Mouse (Mus musculus) liver, embryonic 11.5 days (tissue): Measurements from ENCODE around the gene Dpp4. TPM values are rescaled to one million over a fixed set of nuclear protein-coding genes. Genes with fewer than 3 reads are reported as not detected.

Source experiments
- ATAC-seq: fragments of 200-750 bp; cut with Nextera tagmentation; replicated peaks from 2 replicates; pipeline ENCODE4 v1.8.0; 2017; ENCODE audit warnings: moderate number of reproducible peaks, mild to moderate bottlenecking, moderate TSS enrichment, moderate library complexity; ENCODE audit not compliant: low FRiP score
- DNase-seq: peaks from one replicate; pipeline ENCODE4 v3.0.0-alpha.2; 2017; ENCODE audit warnings: low spot score
- H3K27ac ChIP-seq: fragments of 300-500 bp; sonication (generic); 2 replicates; pipeline ENCODE4 v1.5.1; 2014; ENCODE audit warnings: mild to moderate bottlenecking, low read depth, low read length, control low read depth
- H3K27me3 ChIP-seq: fragments of 300-500 bp; sonication (generic); replicated peaks from 2 replicates; pipeline ENCODE4 v1.6.1; 2014; ENCODE audit warnings: low read length, mixed read lengths; ENCODE audit not compliant: control insufficient read depth, insufficient read depth
- H3K36me3 ChIP-seq: fragments of 300-500 bp; sonication (generic); 2 replicates; pipeline ENCODE4 v1.6.1; 2014; ENCODE audit warnings: mild to moderate bottlenecking, low read length, moderate library complexity, mixed read lengths; ENCODE audit not compliant: control insufficient read depth, insufficient read depth
- H3K4me1 ChIP-seq: fragments of 300-500 bp; sonication (generic); replicated peaks from 2 replicates; pipeline ENCODE4 v1.6.1; 2014; ENCODE audit warnings: low read length, mixed read lengths; ENCODE audit not compliant: control insufficient read depth, insufficient read depth
- H3K4me2 ChIP-seq: fragments of 300-500 bp; sonication (generic); 2 replicates; pipeline ENCODE4 v1.6.1; 2014; ENCODE audit warnings: mild to moderate bottlenecking, control low read depth, moderate library complexity
- H3K4me3 ChIP-seq: fragments of 300-500 bp; sonication (generic); 2 replicates; pipeline ENCODE4 v1.5.1; 2014; ENCODE audit warnings: low read depth, low read length, control low read depth
- H3K9ac ChIP-seq: fragments of 300-500 bp; sonication (generic); 2 replicates; pipeline ENCODE4 v1.6.1; 2014; ENCODE audit warnings: low read depth, low read length, control low read depth
- H3K9me3 ChIP-seq: fragments of 300-500 bp; sonication (generic); 2 replicates; pipeline ENCODE4 v1.6.1; 2016; ENCODE audit warnings: low read length, inconsistent platforms, mixed read lengths; ENCODE audit not compliant: control insufficient read depth
- WGBS: fragments of 180-500 bp; shearing (Covaris S2); extraction: QIAGEN DNeasy Blood & Tissue Kit; methylation state at CpG from one replicate; pipeline ENCODE4 v1.1.7; 2014; 5-methylcytosine and 5-hydroxymethylcytosine counted together
- polyA plus RNA-seq: library from polyadenylated mRNA; unstranded; fragments of >200 nt; fragmentation: Nextera tagmentation; extraction: Ambion mirVana; gene quantifications from 2 replicates; pipeline ENCODE4 v1.2.1, GENCODE M21; 2014

The Dpp4 gene
- polyA plus RNA-seq, 1 experiment from 2014 or later = 6.2 TPM

DNA sequence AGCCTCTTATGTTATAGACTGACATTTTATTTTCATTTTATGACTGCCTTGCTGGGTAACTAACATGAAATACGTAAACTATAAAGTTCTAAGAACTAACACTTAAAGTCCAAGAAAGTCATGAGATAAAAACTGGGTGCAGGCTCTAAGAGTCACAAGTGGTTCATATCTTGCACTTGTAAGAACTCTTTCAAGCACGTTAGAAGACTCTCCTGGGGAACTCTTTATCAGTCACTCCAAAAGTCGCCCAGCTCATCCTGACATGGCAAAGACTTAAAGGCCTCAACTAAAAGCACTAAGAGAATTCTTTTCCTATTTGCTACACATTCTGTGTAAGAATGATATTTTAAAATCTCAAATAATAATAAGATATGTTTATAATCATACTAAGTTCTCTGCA is 92.5 kb downstream of the Dpp4 start:
- WGBS = 46% methylated on average over 3 of the region's 3 CpGs
- no peak overlapping the region for H3K9ac ChIP-seq
- no peaks in the 10 kb centered on the region for H3K27me3 ChIP-seq
- H3K36me3 ChIP-seq = no peaks in the 10 kb centered on the region
- H3K4me1 ChIP-seq = no peaks in the 10 kb centered on the region
- no peak overlapping the region for H3K4me2 ChIP-seq
- ATAC-seq (peak; percentile 71), DNase-seq (no peak)
- no peak overlapping the region for H3K4me3 ChIP-seq
- no peak overlapping the region for H3K27ac ChIP-seq
- H3K9me3 ChIP-seq = no peaks in the 10 kb centered on the region

DNA sequence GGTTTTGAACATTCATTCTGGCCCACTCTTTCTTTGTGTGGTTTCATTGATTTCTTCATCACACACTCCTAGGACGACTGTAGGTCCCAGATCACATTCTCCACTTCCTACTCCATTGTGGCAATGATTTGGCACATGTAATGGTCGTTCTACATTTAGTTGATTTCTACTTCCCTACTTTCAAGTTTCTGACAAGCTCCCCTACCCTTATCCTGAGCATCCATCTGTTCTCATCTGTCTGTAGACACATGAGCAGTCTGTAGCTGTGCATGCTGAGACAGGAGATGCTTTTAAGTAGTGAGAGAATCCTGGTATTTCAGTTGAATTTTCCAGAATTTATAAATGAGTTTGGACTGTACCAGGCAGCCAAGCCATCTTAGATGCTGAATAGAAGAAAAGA is 95.1 kb downstream of the Dpp4 start:
- Histone ChIP-seq H3K4me1 (no peaks in the 10 kb centered on the region), H3K4me2 (no peak overlapping the region), H3K4me3 (no peak overlapping the region), H3K27me3 (no peaks in the 10 kb centered on the region), H3K9ac (no peak overlapping the region), H3K9me3 (no peaks in the 10 kb centered on the region), H3K36me3 (no peaks in the 10 kb centered on the region), H3K27ac (no peak overlapping the region)
- ATAC-seq (no peak), DNase-seq (no peak)
- WGBS = 37% methylated on average over 2 of the region's 2 CpGs

DNA sequence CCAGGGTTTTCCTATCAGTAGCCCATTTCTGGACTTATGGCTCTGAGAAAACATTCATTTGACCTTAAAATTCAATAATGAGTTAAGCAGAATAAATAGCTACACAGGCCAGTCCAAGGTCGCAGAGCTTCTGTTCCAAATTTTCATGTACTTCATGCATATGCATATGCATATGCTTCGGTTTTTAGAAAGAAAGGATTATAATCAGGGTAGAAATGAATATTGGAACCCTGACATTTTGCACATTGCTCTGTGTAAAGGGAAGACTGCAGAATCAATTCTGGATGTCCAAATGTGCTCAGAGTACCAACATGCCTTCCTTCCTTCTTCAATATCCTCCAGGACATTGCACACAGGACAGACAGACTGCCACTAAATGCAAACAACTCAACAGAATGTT is 104.6 kb downstream of the Dpp4 start:
- WGBS = 78% methylated on average over 2 of the region's 2 CpGs
- H3K9me3 ChIP-seq = no peaks in the 10 kb centered on the region
- H3K9ac ChIP-seq = no peak overlapping the region
- H3K4me1 ChIP-seq = no peaks in the 10 kb centered on the region
- no peaks in the 10 kb centered on the region for H3K36me3 ChIP-seq
- no peak for DNase-seq
- H3K27ac ChIP-seq = no peak overlapping the region
- no peak overlapping the region for H3K4me3 ChIP-seq
- H3K4me2 ChIP-seq = no peak overlapping the region
- no peak for ATAC-seq
- no peaks in the 10 kb centered on the region for H3K27me3 ChIP-seq

DNA sequence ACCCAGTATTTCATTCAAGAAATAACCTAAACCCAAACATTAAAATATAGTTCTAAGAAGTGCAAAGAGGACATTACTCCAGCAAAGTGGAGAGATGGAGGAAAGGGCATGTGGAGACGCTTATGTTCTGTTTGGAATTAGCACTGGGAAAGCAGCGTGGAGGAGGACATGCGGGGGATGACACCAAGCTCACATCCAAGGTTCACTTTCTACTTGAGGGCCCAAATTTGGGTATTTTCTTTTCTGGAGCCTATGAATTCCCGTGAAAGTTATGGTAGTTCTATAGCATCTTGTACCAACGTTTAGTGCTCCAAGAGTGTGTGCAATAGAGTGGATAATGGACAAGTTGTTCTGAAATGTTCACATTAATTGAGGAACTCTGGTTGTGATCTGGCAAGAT is 105.1 kb downstream of the Dpp4 start:
- WGBS = 89% methylated on average over 5 of the region's 5 CpGs
- H3K36me3 ChIP-seq = no peaks in the 10 kb centered on the region
- H3K9me3 ChIP-seq = no peaks in the 10 kb centered on the region

DNA sequence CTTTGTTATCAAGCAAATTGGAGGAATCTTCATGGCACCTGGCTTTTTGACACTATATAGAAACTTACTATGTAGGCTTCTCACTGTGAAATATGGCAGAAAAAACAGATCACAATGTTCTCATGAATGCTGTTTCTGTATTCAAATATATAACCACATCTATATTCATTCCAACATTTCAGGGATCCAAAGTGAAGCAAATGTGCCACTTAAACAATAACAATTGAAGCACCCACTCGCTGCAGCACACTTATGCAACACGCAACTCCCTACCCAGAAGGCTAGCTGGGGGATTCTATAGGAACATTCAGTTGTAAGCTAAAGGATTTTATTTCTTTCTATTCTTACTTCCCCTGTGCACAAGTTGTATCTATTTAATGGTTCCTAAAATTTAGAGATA is 110.3 kb downstream of the Dpp4 start:
- H3K9me3 ChIP-seq = no peaks in the 10 kb centered on the region
- DNase-seq (no peak), ATAC-seq (no peak)
- WGBS = 85% methylated on average over 2 of the region's 2 CpGs
- H3K9ac ChIP-seq = no peak overlapping the region
- H3K27me3 ChIP-seq = no peaks in the 10 kb centered on the region
- no peak overlapping the region for H3K4me3 ChIP-seq
- H3K4me1 ChIP-seq = no peaks in the 10 kb centered on the region
- no peak overlapping the region for H3K4me2 ChIP-seq
- no peaks in the 10 kb centered on the region for H3K36me3 ChIP-seq
- H3K27ac ChIP-seq = no peak overlapping the region

More for the DNA sequence above, 105.1 kb downstream of the Dpp4 start:
- H3K4me1 ChIP-seq = no peaks in the 10 kb centered on the region
- no peak overlapping the region for H3K9ac ChIP-seq
- H3K27me3 ChIP-seq = no peaks in the 10 kb centered on the region
- H3K27ac ChIP-seq = no peak overlapping the region
- no peak overlapping the region for H3K4me2 ChIP-seq
- no peak for ATAC-seq
- H3K4me3 ChIP-seq = no peak overlapping the region
- no peak for DNase-seq

DNA sequence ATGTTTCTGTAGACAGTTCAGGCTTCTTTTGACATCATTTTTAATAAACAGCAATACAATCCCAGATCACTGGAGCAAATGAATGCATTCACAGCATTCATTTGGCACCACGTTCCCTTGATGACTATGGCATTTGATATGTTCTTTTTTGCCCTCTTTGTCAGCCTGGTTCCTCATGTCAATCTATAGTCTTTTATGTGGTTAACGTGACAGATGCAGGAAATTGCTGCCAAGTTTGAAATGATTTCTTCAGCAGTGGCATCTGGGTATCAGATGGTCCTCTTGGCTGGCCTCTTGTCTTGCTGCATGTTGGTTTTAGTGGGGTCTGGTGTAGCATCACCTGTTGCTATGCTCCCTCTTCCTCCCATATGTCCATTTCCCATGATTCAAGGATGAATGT is 118.2 kb downstream of the Dpp4 start:
- H3K4me1 ChIP-seq = no peaks in the 10 kb centered on the region
- H3K4me2 ChIP-seq = no peak overlapping the region
- H3K4me3 ChIP-seq = no peak overlapping the region
- no peak overlapping the region for H3K27ac ChIP-seq
- 44% methylated on average over 2 of the region's 2 CpGs for WGBS
- no peak overlapping the region for H3K9ac ChIP-seq
- H3K27me3 ChIP-seq = no peaks in the 10 kb centered on the region
- DNase-seq (no peak), ATAC-seq (no peak)
- H3K36me3 ChIP-seq = no peaks in the 10 kb centered on the region
- H3K9me3 ChIP-seq = no peaks in the 10 kb centered on the region

DNA sequence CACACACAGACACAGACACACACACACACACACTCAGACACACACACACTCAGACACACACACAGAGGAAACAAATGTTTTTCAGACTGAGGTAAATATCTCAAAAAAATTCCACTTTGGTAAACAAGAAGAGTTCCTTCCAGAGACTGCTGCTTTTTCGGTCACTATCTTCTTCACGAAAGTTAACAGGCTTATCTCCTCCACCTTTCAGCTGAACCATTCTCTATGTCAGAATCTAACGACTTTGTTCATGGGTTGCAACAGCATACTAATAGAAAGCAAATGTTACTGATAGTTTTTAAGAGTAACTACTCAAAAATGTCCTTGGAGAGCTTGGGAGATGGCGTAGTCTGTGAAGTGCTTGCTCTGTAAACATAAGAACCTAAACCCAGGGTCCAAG is 124.5 kb downstream of the Dpp4 start:
- no peaks in the 10 kb centered on the region for H3K9me3 ChIP-seq
- H3K4me1 ChIP-seq = no peaks in the 10 kb centered on the region
- no peaks in the 10 kb centered on the region for H3K27me3 ChIP-seq
- 48% methylated on average over 4 of the region's 4 CpGs for WGBS
- no peak overlapping the region for H3K9ac ChIP-seq
- no peaks in the 10 kb centered on the region for H3K36me3 ChIP-seq
- DNase-seq (no peak), ATAC-seq (no peak)
- no peak overlapping the region for H3K4me2 ChIP-seq
- H3K4me3 ChIP-seq = no peak overlapping the region
- H3K27ac ChIP-seq = no peak overlapping the region

DNA sequence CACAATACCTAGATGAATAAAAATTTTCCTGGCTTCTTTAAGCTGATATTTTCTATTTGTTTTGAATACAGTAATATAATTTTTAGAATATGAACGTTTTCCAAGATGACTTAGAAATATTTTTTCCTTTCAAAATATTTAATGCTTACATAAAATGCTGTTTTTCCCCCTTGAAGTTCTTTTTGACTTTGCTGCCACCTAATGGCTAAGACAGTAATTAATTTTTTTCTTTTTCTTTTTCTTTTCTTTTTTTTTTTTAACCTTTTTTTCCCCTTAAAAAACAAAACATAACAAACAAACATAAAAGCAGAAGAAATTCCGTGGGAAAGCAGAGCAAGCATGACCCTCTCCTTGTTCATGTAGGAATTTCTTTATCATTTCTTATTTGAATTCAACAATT is 126.2 kb downstream of the Dpp4 start:
- Histone ChIP-seq H3K4me1 (no peaks in the 10 kb centered on the region), H3K36me3 (no peaks in the 10 kb centered on the region), H3K9ac (no peak overlapping the region), H3K27ac (no peak overlapping the region), H3K4me2 (no peak overlapping the region), H3K9me3 (no peaks in the 10 kb centered on the region), H3K4me3 (no peak overlapping the region), H3K27me3 (no peaks in the 10 kb centered on the region)
- ATAC-seq (no peak), DNase-seq (no peak)
- 1% methylated on average over 2 of the region's 2 CpGs for WGBS

DNA sequence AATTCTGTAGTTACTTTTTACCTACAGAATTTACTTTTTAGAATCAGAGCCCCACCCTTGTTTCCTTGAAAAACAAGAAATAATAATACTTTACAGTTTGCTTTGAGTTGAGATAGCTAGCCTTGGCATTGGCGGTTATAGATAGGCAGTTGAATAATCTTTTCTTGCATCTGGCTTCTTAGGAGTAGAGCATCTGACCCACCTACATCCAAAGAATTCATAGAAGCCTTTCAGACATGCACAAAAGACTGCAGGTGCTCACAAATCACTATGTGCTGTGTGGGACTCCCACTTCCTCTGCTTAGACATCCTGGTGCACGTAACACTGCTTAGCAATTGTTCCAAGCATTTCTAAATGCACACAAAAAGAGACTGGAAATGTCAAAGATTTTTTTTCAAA is 127.0 kb downstream of the Dpp4 start:
- 77% methylated on average over 2 of the region's 2 CpGs for WGBS
- DNase-seq (no peak), ATAC-seq (peak; percentile 47; the same call in 1 of the 2 replicates)
- Histone ChIP-seq H3K27me3 (no peaks in the 10 kb centered on the region), H3K4me2 (no peak overlapping the region), H3K4me1 (no peaks in the 10 kb centered on the region), H3K9me3 (no peaks in the 10 kb centered on the region), H3K9ac (no peak overlapping the region), H3K4me3 (no peak overlapping the region), H3K27ac (no peak overlapping the region), H3K36me3 (no peaks in the 10 kb centered on the region)
